Mouse (Mus musculus): Measurements from ENCODE around the gene Fkbp8. TPM values are rescaled to one million over a fixed set of nuclear protein-coding genes. Genes with fewer than 3 reads are reported as not detected.

Gene Fkbp8
- polyA plus RNA-seq, 1 experiment: 623 TPM

- 5% methylated on average over 28 of the region's 28 CpGs for WGBS
- Histone ChIP-seq H3K27ac (ENCODE audit: insufficient read depth, low read depth, low read length) (no peak overlapping the region), H3K27me3 (ENCODE audit: control insufficient read depth, insufficient read depth, low read length) (peaks cover 78% of the 10 kb centered on the region), H3K4me3 (ENCODE audit: low read depth, low read length) (no peak overlapping the region), H3K36me3 (ENCODE audit: control insufficient read depth, insufficient read depth, low read length) (no peaks in the 10 kb centered on the region), H3K4me1 (ENCODE audit: control insufficient read depth, insufficient read depth, insufficient read length, low read length) (peaks cover 2% of the 10 kb centered on the region; the same call in 1 of the 2 replicates)
- TF ChIP-seq CTCF (IDR thresholded peaks at IDR 0.05; ENCODE audit: extremely low read depth, insufficient read length, insufficient replicate concordance, low read depth, low read length) (no peak), POLR2A (IDR thresholded peaks at IDR 0.05; ENCODE audit: low read depth, low read length) (no peak)
Observed at GRCm38 (mm10) chr8:70494416-70494945, 33.0 kb upstream of the Fkbp8 start.

DNA sequence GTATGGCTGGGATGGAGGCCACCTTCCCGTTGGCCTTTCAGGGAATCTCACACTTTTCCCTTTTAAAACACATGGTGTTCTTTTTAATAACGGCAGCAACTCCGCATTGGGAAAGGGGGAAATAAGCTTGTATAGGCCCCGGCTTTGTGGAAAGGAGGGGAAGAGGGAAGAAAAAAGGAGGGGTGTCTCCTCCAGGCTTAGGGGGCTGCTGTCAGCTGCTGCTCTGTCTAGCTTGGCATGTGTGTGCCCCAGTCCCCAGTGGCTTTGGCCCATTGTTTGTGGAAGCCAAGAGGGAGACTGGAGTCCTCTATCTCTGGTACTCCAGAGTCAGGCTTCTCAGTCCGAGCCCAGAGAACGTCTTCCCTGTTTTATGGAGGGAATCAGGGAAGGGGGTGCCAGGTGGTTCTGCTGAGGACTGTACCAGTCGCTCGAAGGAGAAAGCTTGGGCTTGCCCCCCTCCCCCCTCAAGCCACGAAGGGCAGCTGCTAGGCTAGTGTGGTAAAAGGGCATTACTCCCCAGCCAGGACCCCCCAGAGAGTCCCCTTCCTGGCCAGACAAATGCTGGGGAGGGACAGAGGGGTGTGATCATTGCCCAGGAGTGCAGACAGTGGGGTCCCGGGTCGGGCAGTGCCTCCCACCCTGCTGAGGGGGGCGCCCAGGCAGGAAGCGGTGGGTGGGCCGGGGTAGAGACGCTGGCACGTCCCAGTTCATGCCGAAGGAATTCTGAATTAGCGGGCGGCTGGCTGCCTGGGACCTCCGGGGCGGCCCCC lies 32.3 kb upstream of the Fkbp8 start:
- H3K27me3 ChIP-seq (ENCODE audit: control insufficient read depth, insufficient read depth, low read length): peaks cover 71% of the 10 kb centered on the region
- WGBS: 11% methylated on average over 21 of the region's 21 CpGs

DNA sequence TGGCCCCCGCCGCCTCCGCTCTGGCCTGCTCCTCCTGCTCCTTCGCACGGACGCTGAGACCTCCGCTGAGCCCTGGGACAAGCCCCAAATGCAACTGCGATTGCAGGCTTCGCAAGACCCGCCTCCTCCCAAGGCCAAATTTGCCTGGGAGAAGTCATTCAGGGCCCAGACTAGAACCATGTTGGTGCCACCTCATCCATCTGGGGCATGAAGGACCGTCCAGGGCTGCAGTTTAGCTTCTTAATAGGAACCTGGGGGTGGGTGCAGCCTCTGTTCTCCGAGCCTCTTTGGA lies 31.8 kb upstream of the Fkbp8 start:
- peaks cover 66% of the 10 kb centered on the region for H3K27me3 ChIP-seq (ENCODE audit: control insufficient read depth, insufficient read depth, low read length)
- TF ChIP-seq POLR2A (IDR thresholded peaks at IDR 0.05; ENCODE audit: low read depth, low read length) (no peak), CTCF (IDR thresholded peaks at IDR 0.05; ENCODE audit: extremely low read depth, insufficient read length, insufficient replicate concordance, low read depth, low read length) (no peak)
- no peaks in the 10 kb centered on the region for H3K36me3 ChIP-seq (ENCODE audit: control insufficient read depth, insufficient read depth, low read length)
- H3K27ac ChIP-seq (ENCODE audit: insufficient read depth, low read depth, low read length): no peak overlapping the region
- 12% methylated on average over 12 of the region's 12 CpGs for WGBS
- H3K4me3 ChIP-seq (ENCODE audit: low read depth, low read length): no peak overlapping the region
- peaks cover 2% of the 10 kb centered on the region for H3K4me1 ChIP-seq (ENCODE audit: control insufficient read depth, insufficient read depth, insufficient read length, low read length)

More for the DNA sequence above, 32.3 kb upstream of the Fkbp8 start:
- no peaks in the 10 kb centered on the region; the same call in 1 of the 2 replicates for H3K4me1 ChIP-seq (ENCODE audit: control insufficient read depth, insufficient read depth, insufficient read length, low read length)
- H3K4me3 ChIP-seq (ENCODE audit: low read depth, low read length): no peak overlapping the region
- TF ChIP-seq POLR2A (IDR thresholded peaks at IDR 0.05; ENCODE audit: low read depth, low read length): no peak
- no peak for TF ChIP-seq CTCF (IDR thresholded peaks at IDR 0.05; ENCODE audit: extremely low read depth, insufficient read length, insufficient replicate concordance, low read depth, low read length)
- H3K36me3 ChIP-seq (ENCODE audit: control insufficient read depth, insufficient read depth, low read length): no peaks in the 10 kb centered on the region
- H3K27ac ChIP-seq (ENCODE audit: insufficient read depth, low read depth, low read length): no peak overlapping the region

GRCm38 (mm10) chr8:70500386-70501301 lies 26.9 kb upstream of the Fkbp8 start:
- H3K27me3 ChIP-seq (ENCODE audit: control insufficient read depth, insufficient read depth, low read length): peaks cover 17% of the 10 kb centered on the region
- WGBS: 11% methylated on average over 39 of the region's 39 CpGs
- peaks cover 2% of the 10 kb centered on the region; the same call in 1 of the 2 replicates for H3K36me3 ChIP-seq (ENCODE audit: control insufficient read depth, insufficient read depth, low read length)
- H3K4me3 ChIP-seq (ENCODE audit: low read depth, low read length): peak overlapping the region; percentile 46
- H3K4me1 ChIP-seq (ENCODE audit: control insufficient read depth, insufficient read depth, insufficient read length, low read length): peaks cover 10% of the 10 kb centered on the region
- no peak overlapping the region for H3K27ac ChIP-seq (ENCODE audit: insufficient read depth, low read depth, low read length)
- TF ChIP-seq POLR2A (IDR thresholded peaks at IDR 0.05; ENCODE audit: low read depth, low read length) (no peak), CTCF (IDR thresholded peaks at IDR 0.05; ENCODE audit: extremely low read depth, insufficient read length, insufficient replicate concordance, low read depth, low read length) (no peak)

GRCm38 (mm10) chr8:70501820-70502529 lies 25.5 kb upstream of the Fkbp8 start:
- TF ChIP-seq CTCF (IDR thresholded peaks at IDR 0.05; ENCODE audit: extremely low read depth, insufficient read length, insufficient replicate concordance, low read depth, low read length) (no peak), POLR2A (IDR thresholded peaks at IDR 0.05; ENCODE audit: low read depth, low read length) (no peak)
- Histone ChIP-seq H3K27me3 (ENCODE audit: control insufficient read depth, insufficient read depth, low read length) (peaks cover 6% of the 10 kb centered on the region; the same call in 1 of the 2 replicates), H3K27ac (ENCODE audit: insufficient read depth, low read depth, low read length) (no peak overlapping the region), H3K4me1 (ENCODE audit: control insufficient read depth, insufficient read depth, insufficient read length, low read length) (peaks cover 14% of the 10 kb centered on the region), H3K36me3 (ENCODE audit: control insufficient read depth, insufficient read depth, low read length) (peaks cover 2% of the 10 kb centered on the region; the same call in 1 of the 2 replicates), H3K4me3 (ENCODE audit: low read depth, low read length) (no peak overlapping the region)
- 13% methylated on average over 23 of the region's 23 CpGs for WGBS

DNA sequence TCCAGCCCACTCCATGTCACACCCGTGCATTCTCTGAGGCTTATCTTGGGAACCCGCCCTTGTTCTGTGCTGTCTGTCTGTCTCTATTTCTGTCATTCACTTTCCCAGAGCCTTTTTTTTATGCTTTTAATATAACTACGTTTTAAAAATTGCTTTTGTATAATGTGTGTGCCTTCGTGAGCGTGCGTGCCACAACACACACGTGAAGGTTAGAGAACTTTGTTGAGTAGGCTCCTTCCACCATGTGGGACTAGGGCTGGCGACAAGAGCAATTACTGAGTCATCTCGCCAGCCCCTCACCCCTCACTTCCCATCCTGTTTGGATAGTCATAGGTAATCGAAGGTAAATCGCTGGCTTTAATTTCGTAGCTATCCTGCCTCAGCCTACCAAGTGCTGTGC lies 25.0 kb upstream of the Fkbp8 start:
- no peak overlapping the region for H3K4me3 ChIP-seq (ENCODE audit: low read depth, low read length)
- no peak overlapping the region for H3K27ac ChIP-seq (ENCODE audit: insufficient read depth, low read depth, low read length)
- TF ChIP-seq POLR2A (IDR thresholded peaks at IDR 0.05; ENCODE audit: low read depth, low read length): no peak
- TF ChIP-seq CTCF (IDR thresholded peaks at IDR 0.05; ENCODE audit: extremely low read depth, insufficient read length, insufficient replicate concordance, low read depth, low read length): no peak
- peaks cover 4% of the 10 kb centered on the region for H3K36me3 ChIP-seq (ENCODE audit: control insufficient read depth, insufficient read depth, low read length)
- H3K4me1 ChIP-seq (ENCODE audit: control insufficient read depth, insufficient read depth, insufficient read length, low read length): peaks cover 14% of the 10 kb centered on the region
- 45% methylated on average over 12 of the region's 12 CpGs for WGBS
- 0 out of 2 replicates have a peak, but pooled peaks cover 6% of the 10 kb centered on the region for H3K27me3 ChIP-seq (ENCODE audit: control insufficient read depth, insufficient read depth, low read length)

Data from small intestine, adult 2 months (tissue).